Mouse (Mus musculus) liver, embryonic 16.5 days (tissue): Measurements from ENCODE around the gene C130026I21Rik. TPM values are rescaled to one million over a fixed set of nuclear protein-coding genes. Genes with fewer than 3 reads are reported as not detected.
"Not testable (repeated sequence)": the region's sequence is repeated elsewhere in the genome, so short reads cannot be mapped to it uniquely, and the experiment has no call there.

Experiments used
- ATAC-seq: fragments of 200-750 bp; cut with Nextera tagmentation; 2 replicates; pipeline ENCODE4 v1.8.0; 2017; ENCODE audit warnings: low read depth, mild to moderate bottlenecking, moderate number of reproducible peaks, moderate library complexity
- H3K27ac ChIP-seq: fragments of 300-500 bp; sonication (generic); 2 replicates; pipeline ENCODE4 v1.5.1; 2014; ENCODE audit warnings: mild to moderate bottlenecking, low read length
- H3K27me3 ChIP-seq: fragments of 300-500 bp; sonication (generic); 2 replicates; pipeline ENCODE4 v1.6.1; 2014; ENCODE audit warnings: low read depth, low read length, mixed read lengths; ENCODE audit not compliant: control insufficient read depth, insufficient read depth
- H3K36me3 ChIP-seq: fragments of 300-500 bp; sonication (generic); 2 replicates; pipeline ENCODE4 v1.6.1; 2014; ENCODE audit warnings: mild to moderate bottlenecking; ENCODE audit not compliant: control insufficient read depth, insufficient read depth
- H3K4me1 ChIP-seq: fragments of 300-500 bp; sonication (generic); 2 replicates; pipeline ENCODE4 v1.6.1; 2014; ENCODE audit warnings: low read depth, low read length, mixed read lengths; ENCODE audit not compliant: control insufficient read depth
- H3K4me2 ChIP-seq: fragments of 300-500 bp; sonication (generic); 2 replicates; pipeline ENCODE4 v1.6.1; 2014; ENCODE audit warnings: low read depth, low read length, mixed read lengths
- H3K4me3 ChIP-seq: fragments of 300-500 bp; sonication (generic); 2 replicates; pipeline ENCODE4 v1.5.1; 2014; ENCODE audit warnings: low read depth, mild to moderate bottlenecking, low read length
- H3K9ac ChIP-seq: fragments of 300-500 bp; sonication (generic); 2 replicates; pipeline ENCODE4 v1.6.1; 2014; ENCODE audit warnings: low read depth, low read length
- H3K9me3 ChIP-seq: fragments of 300-500 bp; sonication (generic); replicated peaks from 2 replicates; pipeline ENCODE4 v1.6.1; 2016; ENCODE audit warnings: low read length; ENCODE audit not compliant: control insufficient read depth
- WGBS: fragments of 180-500 bp; shearing (Covaris S2); extraction: QIAGEN DNeasy Blood & Tissue Kit; methylation state at CpG from one replicate; pipeline ENCODE4 v1.1.7; 2014; ENCODE audit not compliant: insufficient replicate concordance; 5-methylcytosine and 5-hydroxymethylcytosine counted together
- polyA plus RNA-seq: library from polyadenylated mRNA; unstranded; fragments of >200 nt; fragmentation: Nextera tagmentation; extraction: Ambion mirVana; gene quantifications from 2 replicates; pipeline ENCODE4 v1.2.1, GENCODE M21; 2015

C130026I21Rik gene
- polyA plus RNA-seq, 1 experiment from 2014 or later, result 0.27 TPM

DNA sequence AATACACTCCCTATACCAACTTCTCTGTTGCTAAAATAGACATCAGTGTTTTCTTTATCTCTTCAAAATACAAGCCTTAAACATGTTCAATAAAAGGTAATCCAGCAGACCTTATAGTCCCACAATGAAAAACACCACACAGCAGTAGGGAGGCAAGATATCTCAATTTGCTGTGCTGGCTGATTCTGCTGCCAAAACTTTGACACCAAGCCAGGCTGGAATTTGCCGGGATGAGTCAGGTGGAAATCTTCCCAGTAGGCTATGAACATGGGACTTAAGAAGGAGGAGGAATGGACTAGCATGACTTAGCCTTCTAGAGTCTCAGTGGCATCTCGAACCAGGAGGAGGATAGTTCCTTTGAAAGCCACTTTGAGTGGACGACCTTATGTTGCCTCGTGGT lies 91.4 kb downstream of the C130026I21Rik start:
- H3K27me3 ChIP-seq, ATAC-seq, H3K4me1 ChIP-seq, H3K9ac ChIP-seq, H3K9me3 ChIP-seq, H3K27ac ChIP-seq, H3K36me3 ChIP-seq, H3K4me3 ChIP-seq, H3K4me2 ChIP-seq: not testable (repeated sequence)
- 61% methylated on average over 4 of the region's 4 CpGs for WGBS

DNA sequence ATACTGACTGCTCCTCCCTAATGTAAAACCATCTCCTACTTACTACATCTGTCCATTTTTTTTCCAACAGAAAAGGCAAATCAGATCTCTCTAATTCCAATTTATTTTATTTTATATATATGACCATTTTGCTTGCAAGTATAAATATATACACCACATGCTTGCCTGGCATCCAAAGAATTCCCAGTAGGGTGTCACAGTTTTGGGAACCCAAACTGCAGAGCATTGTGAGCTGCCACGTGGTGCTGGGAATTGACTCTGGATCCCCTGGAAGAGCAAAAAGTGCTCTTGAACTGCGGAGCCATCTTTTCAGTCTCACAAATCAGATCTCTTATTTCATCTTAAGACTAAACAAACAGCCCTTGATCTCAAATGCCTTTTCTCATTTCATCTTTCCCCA lies 107.5 kb downstream of the C130026I21Rik start:
- H3K4me1 ChIP-seq, ATAC-seq, H3K4me2 ChIP-seq, H3K27ac ChIP-seq, H3K9me3 ChIP-seq, H3K4me3 ChIP-seq, H3K27me3 ChIP-seq, H3K36me3 ChIP-seq, H3K9ac ChIP-seq: not testable (repeated sequence)
- 25% methylated on average over 1 of the region's 2 CpGs for WGBS

DNA sequence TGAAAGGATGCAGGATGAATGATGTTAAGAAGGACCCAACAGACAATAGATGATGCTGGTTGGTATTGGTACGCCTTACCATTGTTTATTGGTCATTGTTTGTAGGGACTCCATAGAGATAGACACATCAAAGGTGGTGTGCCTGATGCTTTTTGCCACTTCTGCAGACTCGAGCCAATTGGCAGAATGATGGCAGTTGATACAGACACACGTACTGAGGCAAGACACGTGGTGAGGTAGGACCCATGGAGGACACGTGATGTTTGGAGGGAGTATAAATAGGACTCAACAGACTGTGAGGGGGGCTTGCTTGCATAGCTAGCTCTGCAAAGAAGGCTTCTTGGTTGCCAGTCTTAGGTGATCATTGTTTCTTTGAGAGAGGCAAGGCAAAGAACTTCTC lies 115.2 kb downstream of the C130026I21Rik start:
- H3K4me3 ChIP-seq, H3K27me3 ChIP-seq, H3K4me2 ChIP-seq, ATAC-seq, H3K27ac ChIP-seq, H3K36me3 ChIP-seq, H3K4me1 ChIP-seq, H3K9ac ChIP-seq, H3K9me3 ChIP-seq: not testable (repeated sequence)
- WGBS, result 49% methylated on average over 4 of the region's 5 CpGs

DNA sequence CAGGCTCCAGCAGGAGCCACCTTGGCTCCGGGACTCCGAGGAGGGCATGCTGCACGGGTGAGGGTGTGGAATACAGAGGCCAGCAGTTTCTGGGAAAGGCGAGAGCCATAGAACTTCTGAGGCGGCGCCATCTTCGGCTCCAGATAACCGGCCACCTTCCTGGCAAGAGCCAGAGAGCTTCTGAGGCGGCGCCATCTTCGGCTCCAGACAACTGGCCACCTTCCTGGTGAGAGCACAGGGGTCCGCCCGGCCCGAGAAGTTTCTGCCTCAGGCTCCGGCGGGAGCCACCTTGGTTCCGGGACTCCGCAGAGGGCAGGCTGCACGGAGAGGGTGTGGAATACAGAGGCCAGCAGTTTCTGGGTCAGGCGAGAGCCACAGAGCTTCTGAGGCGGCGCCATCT lies 136.7 kb downstream of the C130026I21Rik start:
- not testable (repeated sequence) for H3K4me3 ChIP-seq, H3K9me3 ChIP-seq, H3K27ac ChIP-seq, H3K4me1 ChIP-seq, H3K27me3 ChIP-seq, H3K9ac ChIP-seq, H3K36me3 ChIP-seq, H3K4me2 ChIP-seq, ATAC-seq
- 74% methylated on average over 22 of the region's 22 CpGs for WGBS

DNA sequence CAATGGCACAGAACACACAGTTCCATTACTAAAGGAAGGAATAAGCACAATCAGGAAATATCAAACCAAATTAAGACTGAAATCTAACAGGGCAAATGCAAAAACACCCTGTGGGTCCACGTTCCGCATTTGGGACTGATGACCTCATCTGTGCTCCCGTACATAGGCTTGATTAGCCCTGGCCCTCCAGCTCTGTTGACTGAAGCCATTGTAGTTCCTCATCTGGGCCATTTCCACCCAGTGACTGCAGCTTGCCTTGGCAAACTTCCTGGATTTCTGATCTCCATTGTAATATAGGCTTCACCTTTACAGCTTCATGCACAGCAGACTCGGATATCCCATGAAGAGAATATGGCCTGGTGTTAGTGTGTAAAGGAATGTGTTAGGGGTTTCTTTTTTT lies 148.5 kb downstream of the C130026I21Rik start:
- not testable (repeated sequence) for H3K27me3 ChIP-seq, H3K4me1 ChIP-seq, H3K4me3 ChIP-seq, H3K36me3 ChIP-seq, H3K4me2 ChIP-seq, H3K9ac ChIP-seq, ATAC-seq, H3K27ac ChIP-seq, H3K9me3 ChIP-seq
- WGBS, result 61% methylated on average over 3 of the region's 4 CpGs

DNA sequence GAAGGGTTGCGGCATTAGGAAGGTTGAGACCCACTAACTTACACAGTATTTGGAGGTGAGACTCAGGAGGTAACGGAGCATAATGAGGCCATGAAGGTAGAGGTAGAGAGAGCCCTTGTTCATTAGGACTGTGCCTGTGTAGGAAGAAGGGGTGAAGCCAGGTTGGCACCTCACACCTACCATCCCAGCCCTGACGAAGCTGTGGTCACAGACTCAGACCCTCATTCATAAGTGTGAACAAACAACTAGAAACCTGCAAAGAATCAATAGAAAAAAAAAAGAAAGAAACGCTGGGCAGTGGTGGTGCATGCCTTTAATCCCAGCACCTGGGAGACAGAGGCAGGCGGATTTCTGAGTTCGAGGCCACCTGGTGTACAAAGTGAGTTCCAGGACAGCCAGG lies 152.0 kb downstream of the C130026I21Rik start:
- H3K27me3 ChIP-seq, H3K4me1 ChIP-seq, H3K4me3 ChIP-seq, ATAC-seq, H3K9me3 ChIP-seq, H3K9ac ChIP-seq, H3K27ac ChIP-seq, H3K4me2 ChIP-seq, H3K36me3 ChIP-seq: not testable (repeated sequence)
- 62% methylated on average over 5 of the region's 6 CpGs for WGBS

DNA sequence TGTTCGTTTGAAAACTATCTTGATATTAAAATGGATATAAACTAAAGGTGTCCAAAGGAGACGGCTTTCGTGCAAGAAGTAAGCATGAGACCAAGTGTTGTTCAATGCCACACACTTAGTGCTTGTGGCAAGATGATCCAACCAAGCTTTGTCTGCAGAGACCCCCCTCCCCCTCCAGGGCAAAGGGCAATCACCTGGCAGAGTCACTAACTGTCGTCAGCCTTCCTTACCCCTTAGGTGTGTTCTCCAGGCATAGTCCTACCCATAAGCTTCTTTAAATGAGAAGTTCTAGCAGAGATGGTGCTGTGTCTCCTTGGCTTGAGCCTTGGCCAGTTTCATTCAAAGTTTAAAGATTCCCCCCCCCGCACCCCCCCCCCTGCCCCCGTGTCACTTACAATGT lies 152.8 kb downstream of the C130026I21Rik start:
- H3K27ac ChIP-seq, H3K4me1 ChIP-seq, H3K9me3 ChIP-seq, H3K27me3 ChIP-seq, H3K4me3 ChIP-seq, H3K4me2 ChIP-seq, ATAC-seq, H3K9ac ChIP-seq, H3K36me3 ChIP-seq: not testable (repeated sequence)
- 44% methylated on average over 4 of the region's 6 CpGs for WGBS

DNA sequence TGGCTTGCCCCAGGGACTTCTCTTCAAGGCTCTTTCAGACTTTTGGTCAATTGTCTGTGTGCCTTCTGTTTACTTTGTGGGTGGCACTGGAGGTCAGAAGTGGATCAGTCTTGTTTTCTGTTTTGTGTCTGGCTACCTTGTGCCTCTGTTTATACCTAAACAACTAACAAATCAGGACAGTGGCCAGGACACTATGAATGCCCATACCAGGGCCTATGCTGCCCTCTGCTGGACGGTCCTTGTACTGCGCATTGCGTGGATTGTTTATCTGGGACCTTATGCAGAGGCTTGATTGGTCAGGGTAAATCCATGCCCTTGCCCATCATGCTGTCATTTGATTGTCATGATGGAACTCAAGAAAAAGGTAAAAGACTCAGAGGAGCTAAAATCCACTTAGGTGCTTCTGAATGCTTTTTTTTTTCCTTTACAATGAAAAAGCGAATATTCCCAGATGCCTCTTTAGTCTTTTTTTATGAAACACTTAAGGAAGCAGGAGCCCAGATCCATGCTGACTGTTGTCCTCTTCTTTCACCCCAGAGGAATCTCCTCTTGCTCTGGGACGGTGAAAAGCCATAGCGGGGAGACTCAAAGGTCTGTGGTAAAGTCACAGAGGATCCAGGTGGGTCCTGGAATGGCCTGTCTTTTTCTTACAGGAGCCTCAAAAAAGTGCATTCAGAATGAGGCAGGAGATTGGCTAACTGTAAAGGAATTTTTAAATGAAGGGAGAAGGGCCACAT lies 155.5 kb downstream of the C130026I21Rik start:
- H3K36me3 ChIP-seq, H3K4me3 ChIP-seq, H3K27me3 ChIP-seq, H3K4me2 ChIP-seq, H3K9ac ChIP-seq, ATAC-seq, H3K27ac ChIP-seq, H3K9me3 ChIP-seq, H3K4me1 ChIP-seq: not testable (repeated sequence)
- 43% methylated on average over 6 of the region's 6 CpGs for WGBS

DNA sequence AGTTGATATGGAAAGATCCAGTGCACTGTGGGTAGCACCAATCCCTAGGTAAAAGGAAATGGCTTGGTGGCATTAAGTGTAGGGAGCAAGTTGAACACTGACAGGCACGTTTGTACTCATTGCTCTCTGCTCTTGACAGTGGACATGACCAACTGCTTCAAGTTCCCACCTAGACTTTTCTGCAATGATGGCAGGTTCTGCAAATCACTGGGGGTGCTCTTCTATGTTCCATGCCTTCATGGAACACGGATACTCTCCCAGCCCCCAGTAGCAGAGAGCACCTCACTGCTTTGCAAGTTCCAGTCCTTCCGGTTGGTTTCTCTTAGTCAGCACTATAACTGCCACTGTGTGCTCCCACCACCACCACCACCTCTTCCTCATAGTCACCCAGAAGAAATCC lies 156.3 kb downstream of the C130026I21Rik start:
- not testable (repeated sequence) for ATAC-seq, H3K4me2 ChIP-seq, H3K9me3 ChIP-seq, H3K4me3 ChIP-seq, H3K36me3 ChIP-seq, H3K9ac ChIP-seq, H3K27ac ChIP-seq, H3K27me3 ChIP-seq, H3K4me1 ChIP-seq
- WGBS, result 60% methylated on average over 3 of the region's 3 CpGs
